Mouse (Mus musculus) stomach, embryonic 15.5 days (tissue): Measurements from ENCODE around the gene Apoh. TPM values are rescaled to one million over a fixed set of nuclear protein-coding genes. Genes with fewer than 3 reads are reported as not detected.

ENCODE experiments used
- ATAC-seq: fragments of 200-750 bp; cut with Nextera tagmentation; 2 replicates; pipeline ENCODE4 v1.8.0; 2017; ENCODE audit warnings: low read depth, moderate number of reproducible peaks, moderate TSS enrichment; ENCODE audit not compliant: insufficient read depth, low FRiP score
- H3K27ac ChIP-seq: fragments of 300-500 bp; sonication (generic); 2 replicates; pipeline ENCODE4 v1.5.1; 2015; ENCODE audit warnings: mild to moderate bottlenecking, inconsistent platforms
- H3K27me3 ChIP-seq: fragments of 300-500 bp; sonication (generic); replicated peaks from 2 replicates; pipeline ENCODE4 v1.6.1; 2015; ENCODE audit warnings: inconsistent platforms
- H3K36me3 ChIP-seq: fragments of 300-500 bp; sonication (generic); 2 replicates; pipeline ENCODE4 v1.6.1; 2015; ENCODE audit warnings: inconsistent platforms
- H3K4me1 ChIP-seq: fragments of 300-500 bp; sonication (generic); 2 replicates; pipeline ENCODE4 v1.6.1; 2015; ENCODE audit warnings: inconsistent platforms
- H3K4me2 ChIP-seq: fragments of 300-500 bp; sonication (generic); 2 replicates; pipeline ENCODE4 v1.6.1; 2015; ENCODE audit warnings: mild to moderate bottlenecking, inconsistent platforms
- H3K4me3 ChIP-seq: fragments of 300-500 bp; sonication (generic); replicated peaks from 2 replicates; pipeline ENCODE4 v1.5.1; 2015; ENCODE audit warnings: inconsistent platforms
- H3K9ac ChIP-seq: fragments of 300-500 bp; sonication (generic); 2 replicates; pipeline ENCODE4 v1.6.1; 2015; ENCODE audit warnings: inconsistent platforms
- H3K9me3 ChIP-seq: fragments of 300-500 bp; sonication (generic); 2 replicates; pipeline ENCODE4 v1.6.1; 2016; ENCODE audit warnings: inconsistent platforms
- WGBS: fragments of 180-500 bp; shearing (Covaris S2); methylation state at CpG from one replicate; pipeline ENCODE4 v1.1.7; 2015; 5-methylcytosine and 5-hydroxymethylcytosine counted together
- polyA plus RNA-seq: library from polyadenylated mRNA; unstranded; fragments of >200 nt; fragmentation: Nextera tagmentation; extraction: Ambion mirVana; gene quantifications from 2 replicates; pipeline ENCODE4 v1.2.1, GENCODE M21; 2015

The Apoh gene
- polyA plus RNA-seq, 1 experiment from 2014 or later: 29.2 TPM

DNA sequence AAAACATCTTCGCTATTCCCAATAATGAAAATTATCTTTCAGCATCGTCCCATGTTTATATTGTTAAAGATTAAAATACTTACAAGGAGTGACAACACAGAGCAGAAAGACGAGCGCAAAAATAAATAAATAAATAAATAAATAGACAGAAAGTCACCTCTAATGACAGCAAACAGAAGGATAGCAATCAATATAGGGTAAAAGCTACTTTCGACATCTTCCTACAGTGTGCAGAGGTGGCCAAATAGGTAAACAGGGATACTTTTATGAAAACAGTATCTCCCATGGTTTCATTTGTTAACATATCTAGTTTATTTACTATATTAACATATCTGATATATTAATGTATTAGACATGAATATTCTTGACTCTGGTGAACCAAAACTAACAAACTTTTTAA, 34.9 kb upstream of the Apoh start:
- H3K27ac ChIP-seq: no peak overlapping the region
- no peak overlapping the region for H3K4me3 ChIP-seq
- 88% methylated on average over 5 of the region's 5 CpGs for WGBS
- H3K36me3 ChIP-seq: no peaks in the 10 kb centered on the region
- peaks cover 6% of the 10 kb centered on the region; the same call in 1 of the 2 replicates for H3K4me1 ChIP-seq
- H3K9ac ChIP-seq: no peak overlapping the region
- H3K9me3 ChIP-seq: no peaks in the 10 kb centered on the region
- no peaks in the 10 kb centered on the region for H3K27me3 ChIP-seq
- ATAC-seq: no peak
- H3K4me2 ChIP-seq: no peak overlapping the region

DNA sequence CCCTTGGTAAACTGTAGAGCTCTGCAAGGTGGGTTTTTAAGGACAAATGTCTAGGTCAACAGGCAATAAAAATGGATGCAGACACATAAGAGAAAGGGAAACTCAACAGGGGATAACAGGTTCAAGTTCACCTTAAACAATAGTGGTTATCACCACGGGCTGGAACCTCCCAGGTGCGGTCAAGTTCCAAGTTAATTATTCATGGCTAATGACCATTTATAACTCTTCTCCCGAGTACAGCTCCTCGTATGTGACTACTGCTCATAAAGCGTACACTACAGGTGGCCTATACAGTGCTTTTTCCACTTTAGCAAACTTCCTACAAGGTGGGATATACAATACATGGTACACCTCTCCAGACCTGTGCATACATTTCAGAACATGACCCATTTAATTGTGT, 33.4 kb upstream of the Apoh start:
- WGBS: 71% methylated on average over 5 of the region's 5 CpGs
- Histone ChIP-seq H3K4me3 (no peak overlapping the region), H3K36me3 (no peaks in the 10 kb centered on the region), H3K4me1 (peaks cover 6% of the 10 kb centered on the region; the same call in 1 of the 2 replicates), H3K27me3 (no peaks in the 10 kb centered on the region), H3K9ac (no peak overlapping the region), H3K4me2 (no peak overlapping the region), H3K9me3 (no peaks in the 10 kb centered on the region), H3K27ac (no peak overlapping the region)
- peak; percentile 50 for ATAC-seq

DNA sequence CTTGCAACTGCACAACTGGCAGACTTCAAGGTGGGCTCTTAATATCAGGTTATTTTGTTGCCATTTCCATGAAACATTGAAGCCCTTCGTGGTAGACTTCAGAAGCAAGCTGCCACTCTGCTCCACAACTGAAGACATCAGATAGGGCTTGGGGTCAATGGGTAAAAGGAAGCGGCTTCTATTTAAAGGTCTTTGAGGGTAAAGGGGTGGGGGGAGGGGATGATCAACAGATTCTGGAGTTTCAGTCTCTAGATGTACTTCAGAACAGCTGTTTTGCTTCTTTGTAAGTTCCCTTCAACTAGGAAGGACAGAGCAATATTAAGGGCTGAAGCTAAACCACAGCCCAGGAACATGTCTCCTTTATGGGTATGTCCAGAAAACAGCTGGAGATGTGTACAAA, 31.2 kb upstream of the Apoh start:
- no peak for ATAC-seq
- no peak overlapping the region for H3K27ac ChIP-seq
- H3K4me1 ChIP-seq: peaks cover 6% of the 10 kb centered on the region; the same call in 1 of the 2 replicates
- H3K27me3 ChIP-seq: no peaks in the 10 kb centered on the region
- H3K36me3 ChIP-seq: no peaks in the 10 kb centered on the region
- no peak overlapping the region for H3K4me2 ChIP-seq
- no peaks in the 10 kb centered on the region for H3K9me3 ChIP-seq
- no peak overlapping the region for H3K9ac ChIP-seq
- 60% methylated on average over 2 of the region's 2 CpGs for WGBS
- no peak overlapping the region for H3K4me3 ChIP-seq

DNA sequence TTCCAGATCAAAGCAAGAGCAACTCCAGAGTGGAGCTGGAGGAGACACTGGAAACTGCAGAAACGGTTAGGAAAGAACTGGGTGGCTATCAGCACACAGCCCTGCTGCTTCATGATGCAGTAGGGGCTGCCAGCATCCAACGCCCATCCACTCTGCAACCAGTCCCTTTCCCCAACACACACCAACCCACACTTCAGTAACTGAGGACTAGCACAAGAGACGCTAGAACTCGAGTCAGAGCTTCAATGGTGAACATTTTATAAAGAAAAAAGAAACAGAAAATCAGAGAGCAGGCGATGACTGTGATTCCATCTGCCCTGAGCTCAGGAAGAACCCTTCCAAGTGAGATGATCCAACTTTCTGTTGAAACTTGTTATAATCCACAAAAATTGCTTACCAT, 30.6 kb upstream of the Apoh start:
- Histone ChIP-seq H3K27me3 (no peaks in the 10 kb centered on the region), H3K4me3 (no peak overlapping the region), H3K4me1 (peaks cover 6% of the 10 kb centered on the region; the same call in 1 of the 2 replicates), H3K9me3 (no peaks in the 10 kb centered on the region), H3K4me2 (no peak overlapping the region), H3K36me3 (no peaks in the 10 kb centered on the region), H3K9ac (no peak overlapping the region), H3K27ac (peak overlapping the region; percentile 37; the same call in 1 of the 2 replicates)
- WGBS: 61% methylated on average over 5 of the region's 5 CpGs
- no peak for ATAC-seq

DNA sequence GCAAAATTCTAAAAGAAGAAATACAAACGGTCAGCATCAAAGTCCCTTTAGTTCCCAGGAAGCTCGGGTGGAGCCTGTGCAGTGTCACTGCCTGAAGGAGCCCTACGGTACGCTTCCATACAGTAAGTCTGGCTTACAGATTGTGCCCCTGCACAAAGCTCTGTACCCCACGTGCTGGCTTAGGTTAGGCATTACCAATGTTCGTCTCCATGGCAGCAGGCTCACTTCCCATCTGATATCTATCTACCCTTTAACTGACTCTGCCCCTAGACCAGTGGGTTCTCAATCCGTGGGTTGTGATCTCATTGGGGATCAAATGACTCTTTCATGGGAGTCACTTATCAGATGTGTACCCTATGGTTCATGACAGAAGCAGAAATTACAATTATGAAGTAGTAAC, 27.4 kb upstream of the Apoh start:
- 85% methylated on average over 7 of the region's 7 CpGs for WGBS

DNA sequence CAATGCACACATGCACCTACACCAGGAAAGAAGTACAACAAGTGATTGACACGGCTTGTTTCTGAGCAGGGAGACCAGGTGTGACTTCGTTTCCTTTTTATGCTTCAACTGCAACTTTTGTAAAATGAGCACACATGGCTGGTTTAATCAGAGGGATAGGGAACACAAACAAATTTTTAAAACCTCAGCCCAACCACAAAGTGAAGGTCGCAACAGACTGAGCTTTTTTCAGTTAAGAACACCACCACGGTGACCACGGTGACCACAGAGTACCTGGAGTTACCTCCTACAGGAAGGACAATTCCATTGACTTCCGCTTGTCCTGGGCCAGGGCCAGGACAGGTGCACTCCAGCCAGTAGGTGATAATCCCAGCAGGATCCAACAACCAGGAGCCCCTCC, 25.3 kb upstream of the Apoh start:
- H3K9me3 ChIP-seq: no peaks in the 10 kb centered on the region
- H3K27ac ChIP-seq: no peak overlapping the region
- no peak overlapping the region for H3K4me3 ChIP-seq
- no peaks in the 10 kb centered on the region for H3K4me1 ChIP-seq
- H3K36me3 ChIP-seq: no peaks in the 10 kb centered on the region
- no peak for ATAC-seq
- no peaks in the 10 kb centered on the region for H3K27me3 ChIP-seq
- H3K4me2 ChIP-seq: no peak overlapping the region
- 69% methylated on average over 6 of the region's 6 CpGs for WGBS
- no peak overlapping the region for H3K9ac ChIP-seq

More for the DNA sequence above, 27.4 kb upstream of the Apoh start:
- Histone ChIP-seq H3K4me2 (no peak overlapping the region), H3K9ac (no peak overlapping the region), H3K9me3 (no peaks in the 10 kb centered on the region), H3K27me3 (no peaks in the 10 kb centered on the region), H3K4me3 (no peak overlapping the region), H3K27ac (no peak overlapping the region), H3K36me3 (no peaks in the 10 kb centered on the region), H3K4me1 (peaks cover 6% of the 10 kb centered on the region; the same call in 1 of the 2 replicates)
- ATAC-seq: no peak

DNA sequence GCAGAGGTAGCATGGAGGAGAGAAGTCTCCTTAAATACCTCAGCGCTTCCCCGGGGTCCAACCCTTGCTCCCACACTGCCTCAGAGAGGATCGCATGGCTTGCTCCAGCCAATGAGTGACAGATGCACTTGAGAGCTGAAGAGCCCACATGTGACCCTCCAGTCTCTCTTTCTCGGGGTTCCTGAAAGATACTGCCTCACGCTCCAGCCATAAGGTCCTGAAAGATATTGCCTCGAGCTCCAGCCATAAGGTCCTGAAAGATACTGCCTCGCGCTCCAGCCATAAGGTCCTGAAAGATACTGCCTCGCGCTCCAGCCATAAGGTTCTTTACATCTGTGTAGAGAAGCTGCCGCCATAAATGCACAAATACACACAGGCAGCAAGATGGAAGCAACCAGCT, 24.0 kb upstream of the Apoh start:
- H3K27ac ChIP-seq: no peak overlapping the region
- H3K9me3 ChIP-seq: no peaks in the 10 kb centered on the region
- no peaks in the 10 kb centered on the region for H3K36me3 ChIP-seq
- H3K27me3 ChIP-seq: no peaks in the 10 kb centered on the region
- H3K9ac ChIP-seq: no peak overlapping the region
- no peak overlapping the region for H3K4me2 ChIP-seq
- ATAC-seq: no peak
- H3K4me3 ChIP-seq: no peak overlapping the region
- H3K4me1 ChIP-seq: no peaks in the 10 kb centered on the region
- 88% methylated on average over 11 of the region's 11 CpGs for WGBS

DNA sequence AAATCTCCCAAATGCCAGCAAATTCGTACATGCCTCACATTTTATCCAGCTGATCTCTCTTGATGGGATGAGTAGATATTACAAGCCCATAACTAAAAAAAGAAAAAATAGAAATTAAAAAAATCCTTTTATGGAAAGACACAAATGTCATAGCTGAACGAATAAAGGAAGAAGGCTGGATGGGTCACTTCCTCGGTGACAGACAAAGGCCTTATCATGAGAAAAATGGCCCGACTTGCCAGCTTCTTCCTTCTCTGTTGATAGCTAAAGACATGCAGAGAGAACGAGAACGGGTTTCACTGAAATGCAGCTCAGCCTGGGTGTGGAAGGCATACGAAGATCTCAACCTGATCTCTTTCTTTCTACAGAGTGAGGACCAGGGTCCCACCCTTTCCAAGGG, 22.6 kb upstream of the Apoh start:
- no peaks in the 10 kb centered on the region for H3K36me3 ChIP-seq
- no peak overlapping the region for H3K4me3 ChIP-seq
- H3K27me3 ChIP-seq: no peaks in the 10 kb centered on the region
- H3K9ac ChIP-seq: no peak overlapping the region
- ATAC-seq: no peak
- H3K4me1 ChIP-seq: no peaks in the 10 kb centered on the region
- no peak overlapping the region for H3K27ac ChIP-seq
- H3K4me2 ChIP-seq: no peak overlapping the region
- 78% methylated on average over 7 of the region's 7 CpGs for whole genome bisulfite sequencing
- no peaks in the 10 kb centered on the region for H3K9me3 ChIP-seq

DNA sequence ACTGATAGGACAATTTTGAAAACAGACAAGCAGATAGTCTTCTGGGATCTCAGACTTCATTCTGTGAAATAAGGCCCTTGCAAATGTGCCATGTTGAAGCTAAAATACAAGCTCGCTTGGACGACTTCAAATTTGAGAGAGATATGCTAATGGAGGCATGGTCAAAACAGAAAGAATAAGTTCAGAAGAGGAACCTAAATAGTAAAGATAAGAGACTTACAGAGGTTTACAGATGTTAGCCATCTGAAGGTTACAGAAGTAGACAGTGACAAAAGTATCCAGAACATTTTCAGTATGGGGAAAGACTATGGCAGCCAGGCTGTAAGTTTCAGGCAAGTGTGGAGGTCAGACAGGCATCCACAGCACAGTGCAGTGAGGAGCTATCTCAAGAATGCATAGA, 21.0 kb upstream of the Apoh start:
- no peaks in the 10 kb centered on the region for H3K4me1 ChIP-seq
- H3K27me3 ChIP-seq: no peaks in the 10 kb centered on the region
- H3K4me3 ChIP-seq: no peak overlapping the region
- no peak overlapping the region for H3K27ac ChIP-seq
- no peak overlapping the region for H3K4me2 ChIP-seq
- H3K36me3 ChIP-seq: no peaks in the 10 kb centered on the region
- no peaks in the 10 kb centered on the region for H3K9me3 ChIP-seq
- ATAC-seq: no peak
- WGBS: 90% methylated on average over 2 of the region's 2 CpGs
- H3K9ac ChIP-seq: no peak overlapping the region

DNA sequence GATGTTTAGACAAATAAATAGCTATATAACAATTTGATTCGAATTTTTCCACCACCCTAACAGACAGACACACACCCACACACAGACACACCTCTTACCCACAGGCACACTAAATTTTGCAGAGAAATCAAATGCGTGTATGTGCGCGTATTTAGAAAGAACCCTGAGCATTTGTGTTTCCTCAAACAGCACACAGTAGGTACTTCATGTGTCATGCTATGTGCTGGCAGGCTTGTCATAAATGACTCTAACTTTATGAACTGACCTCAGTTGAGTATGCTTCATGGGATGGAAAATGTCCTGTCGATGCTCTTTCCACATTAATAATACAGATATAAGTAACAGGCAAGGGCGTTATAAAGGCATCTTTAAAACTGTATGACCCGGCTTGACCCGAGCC, 17.2 kb upstream of the Apoh start:
- Histone ChIP-seq H3K27me3 (no peaks in the 10 kb centered on the region), H3K4me2 (no peak overlapping the region), H3K9ac (no peak overlapping the region), H3K4me1 (no peaks in the 10 kb centered on the region), H3K4me3 (no peak overlapping the region), H3K27ac (no peak overlapping the region), H3K36me3 (no peaks in the 10 kb centered on the region), H3K9me3 (no peaks in the 10 kb centered on the region)
- no peak for ATAC-seq
- WGBS: 77% methylated on average over 8 of the region's 8 CpGs

DNA sequence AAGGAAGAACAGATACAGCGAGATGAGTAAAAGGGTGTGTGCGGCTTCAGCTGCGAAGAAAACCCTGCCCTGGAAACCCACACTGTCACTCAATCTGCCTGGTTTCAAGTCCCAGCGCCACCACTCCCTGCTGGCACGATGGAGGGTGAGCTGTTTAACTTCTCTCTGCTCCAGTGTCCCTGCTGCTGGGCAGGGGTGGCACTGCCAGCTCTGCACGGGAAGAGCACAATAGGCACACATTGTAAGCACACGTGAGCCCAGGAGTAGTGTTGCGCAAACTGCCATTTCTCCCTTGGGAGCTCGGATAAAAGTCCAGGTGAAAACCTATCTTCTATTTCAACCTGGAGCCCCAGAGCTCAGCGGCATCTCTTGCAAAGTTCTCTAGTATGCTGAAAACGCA, 12.3 kb upstream of the Apoh start:
- 84% methylated on average over 11 of the region's 11 CpGs for WGBS
- Histone ChIP-seq H3K4me3 (no peak overlapping the region), H3K36me3 (no peaks in the 10 kb centered on the region), H3K27ac (no peak overlapping the region), H3K9me3 (no peaks in the 10 kb centered on the region), H3K9ac (no peak overlapping the region), H3K27me3 (no peaks in the 10 kb centered on the region), H3K4me2 (no peak overlapping the region), H3K4me1 (no peaks in the 10 kb centered on the region)
- ATAC-seq: no peak

DNA sequence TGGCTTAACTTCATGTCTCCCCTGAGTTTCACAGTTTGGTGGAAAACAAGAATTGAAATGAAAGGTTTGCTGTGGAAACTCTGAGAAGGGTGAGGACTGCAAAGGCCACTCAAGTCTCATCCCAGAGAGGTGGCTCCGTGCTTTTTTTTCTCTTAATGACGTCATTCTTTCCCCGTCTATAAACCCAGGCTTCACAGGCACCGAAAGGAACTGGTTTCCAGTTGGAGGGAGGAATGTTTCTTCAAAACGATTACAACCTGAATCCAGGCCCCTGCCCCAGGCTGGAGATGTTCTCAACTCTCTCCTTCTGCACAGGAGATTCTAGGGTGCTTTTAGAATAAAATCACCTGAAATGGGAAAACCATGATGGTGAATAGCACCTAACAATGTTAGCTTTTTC, 10.1 kb upstream of the Apoh start:
- H3K27ac ChIP-seq: no peak overlapping the region
- H3K9ac ChIP-seq: no peak overlapping the region
- no peaks in the 10 kb centered on the region for H3K36me3 ChIP-seq
- 44% methylated on average over 5 of the region's 5 CpGs for WGBS
- ATAC-seq: no peak
- no peaks in the 10 kb centered on the region for H3K9me3 ChIP-seq
- H3K27me3 ChIP-seq: no peaks in the 10 kb centered on the region
- H3K4me3 ChIP-seq: no peak overlapping the region
- H3K4me1 ChIP-seq: no peaks in the 10 kb centered on the region
- H3K4me2 ChIP-seq: no peak overlapping the region

DNA sequence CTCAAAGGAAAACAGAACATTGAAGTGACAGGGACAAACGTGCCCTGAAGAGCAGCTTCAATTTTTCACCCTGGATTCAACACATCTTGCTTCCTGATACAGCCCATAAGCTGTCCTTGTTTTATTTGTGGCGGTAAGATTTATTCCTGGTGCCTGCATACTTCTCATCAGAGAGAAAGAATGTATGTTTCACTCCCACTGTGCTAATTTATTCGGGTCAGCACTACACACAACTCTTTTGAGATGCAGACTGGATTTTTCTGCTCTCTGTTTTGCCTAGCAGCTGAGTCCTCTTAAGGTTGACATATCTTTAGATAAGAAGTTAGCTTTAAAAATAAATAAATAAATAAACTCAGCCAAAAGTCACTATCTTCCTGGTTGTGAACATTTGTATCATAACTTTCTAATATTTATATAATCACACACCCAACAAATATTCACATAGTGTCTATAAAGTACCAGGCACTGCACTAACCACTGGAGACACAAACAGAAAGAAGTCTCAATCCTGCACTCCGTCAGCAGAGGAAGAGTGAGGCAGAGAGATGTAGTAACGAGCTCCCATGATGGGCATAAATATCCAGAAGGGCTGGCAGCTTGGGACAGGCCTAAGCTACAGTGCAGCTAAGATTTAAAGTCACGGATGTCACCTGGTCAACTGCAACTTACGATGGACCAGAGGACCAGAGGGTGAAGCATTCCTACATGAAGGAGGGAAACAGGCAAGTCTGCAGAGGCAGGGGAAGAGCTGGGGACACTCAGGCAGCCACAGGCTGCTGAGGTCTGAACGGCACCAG, 9.4 kb upstream of the Apoh start:
- ATAC-seq: no peak
- WGBS: 57% methylated on average over 8 of the region's 8 CpGs
- H3K36me3 ChIP-seq: no peaks in the 10 kb centered on the region
- no peaks in the 10 kb centered on the region for H3K27me3 ChIP-seq
- no peak overlapping the region for H3K4me2 ChIP-seq
- H3K9ac ChIP-seq: no peak overlapping the region
- no peak overlapping the region for H3K27ac ChIP-seq
- no peak overlapping the region for H3K4me3 ChIP-seq
- no peaks in the 10 kb centered on the region for H3K9me3 ChIP-seq
- H3K4me1 ChIP-seq: no peaks in the 10 kb centered on the region
